Mouse (Mus musculus): ENCODE measurements around the gene Plgrkt. TPM values are rescaled to one million over a fixed set of nuclear protein-coding genes. Genes with fewer than 3 reads are reported as not detected.

The Plgrkt gene
- polyA plus RNA-seq, 1 experiment, result 65.1 TPM

GRCm38 (mm10) chr19:29334068-29334745 is 33.0 kb downstream of the Plgrkt start, which contains the start of gene Rln1:
TSS of gene Rln1 (minus strand) at chr19:29334670.
- TF ChIP-seq CTCF (IDR thresholded peaks at IDR 0.05; ENCODE audit: borderline replicate concordance, insufficient read depth, low read length) (no peak), POLR2A (IDR thresholded peaks at IDR 0.05; ENCODE audit: low read depth, low read length) (no peak)
- Histone ChIP-seq H3K4me3 (ENCODE audit: insufficient read depth, low read length) (peak within 1 kb of the TSS; percentile 24), H3K27ac (ENCODE audit: insufficient read depth, low read length) (no peak within 1 kb of the TSS), H3K4me1 (ENCODE audit: control insufficient read depth, insufficient read depth, low read length) (no peaks in the 10 kb centered on the region)

DNA sequence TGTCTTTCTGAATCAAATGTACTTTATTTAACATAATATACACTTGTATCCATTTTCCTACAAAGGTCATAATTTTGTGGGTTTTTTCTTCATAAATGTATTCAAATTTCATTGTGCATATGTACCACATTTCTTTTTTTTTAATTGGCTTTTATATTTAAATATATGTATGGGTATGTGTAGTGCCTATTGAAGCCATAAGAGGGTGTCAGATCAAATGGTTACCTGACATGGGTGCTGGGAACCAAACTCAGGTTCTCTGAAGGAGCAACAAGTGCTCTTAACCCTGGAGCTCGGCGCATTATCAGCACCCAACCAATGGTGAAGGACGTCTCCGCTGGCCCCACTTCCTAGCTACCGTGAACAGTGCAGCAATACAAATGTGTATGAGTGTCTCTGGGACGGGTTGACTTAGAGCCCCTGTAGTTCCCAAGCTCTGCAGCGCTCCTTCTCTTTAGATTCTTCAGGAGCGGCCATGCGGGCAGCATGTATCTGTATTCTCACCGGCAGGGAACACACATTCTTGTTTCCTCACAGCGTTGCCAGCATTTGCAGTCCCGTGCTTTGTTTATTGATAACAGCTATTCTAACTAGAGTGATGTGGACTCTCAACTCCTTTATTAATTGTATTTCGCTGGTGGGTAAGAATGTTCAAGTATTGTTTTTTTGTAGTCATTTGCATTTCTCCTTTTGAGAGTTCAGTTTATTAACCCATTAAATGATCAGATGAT is 40.2 kb downstream of the Plgrkt start:
- Histone ChIP-seq H3K4me3 (ENCODE audit: insufficient read depth, low read length) (no peak overlapping the region), H3K4me1 (ENCODE audit: control insufficient read depth, insufficient read depth, low read length) (no peaks in the 10 kb centered on the region; the same call in 1 of the 2 replicates), H3K27ac (ENCODE audit: insufficient read depth, low read length) (no peak overlapping the region)
- TF ChIP-seq CTCF (IDR thresholded peaks at IDR 0.05; ENCODE audit: borderline replicate concordance, insufficient read depth, low read length) (no peak), POLR2A (IDR thresholded peaks at IDR 0.05; ENCODE audit: low read depth, low read length) (no peak)

DNA sequence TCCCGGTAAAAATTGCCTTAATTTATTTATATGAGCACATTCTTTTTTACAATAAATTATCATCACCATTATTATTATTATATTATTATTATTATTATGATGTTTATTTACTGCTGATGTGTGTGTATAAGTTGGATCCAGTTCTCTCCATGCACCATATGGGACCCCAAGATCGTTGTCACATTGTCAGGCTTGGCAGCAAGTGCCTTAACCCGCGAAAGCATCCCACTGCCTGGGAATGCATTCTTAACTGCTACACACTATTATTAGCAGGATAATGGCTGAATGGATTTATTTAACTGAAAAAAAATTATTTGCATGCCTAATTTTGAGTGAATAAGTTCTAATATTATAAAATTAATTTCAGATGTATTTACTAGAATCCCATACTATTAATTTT is 40.8 kb downstream of the Plgrkt start:
- no peak overlapping the region for H3K4me3 ChIP-seq (ENCODE audit: insufficient read depth, low read length)
- no peak overlapping the region for H3K27ac ChIP-seq (ENCODE audit: insufficient read depth, low read length)
- H3K4me1 ChIP-seq (ENCODE audit: control insufficient read depth, insufficient read depth, low read length), result no peaks in the 10 kb centered on the region; the same call in 1 of the 2 replicates
- no peak for TF ChIP-seq CTCF (IDR thresholded peaks at IDR 0.05; ENCODE audit: borderline replicate concordance, insufficient read depth, low read length)
- no peak for TF ChIP-seq POLR2A (IDR thresholded peaks at IDR 0.05; ENCODE audit: low read depth, low read length)

GRCm38 (mm10) chr19:29325852-29326180 is 41.4 kb downstream of the Plgrkt start:
- peak overlapping the region; percentile 2; the same call in 1 of the 2 replicates for H3K4me3 ChIP-seq (ENCODE audit: insufficient read depth, low read length)
- TF ChIP-seq CTCF (IDR thresholded peaks at IDR 0.05; ENCODE audit: borderline replicate concordance, insufficient read depth, low read length) (no peak), POLR2A (IDR thresholded peaks at IDR 0.05; ENCODE audit: low read depth, low read length) (no peak)
- no peak overlapping the region for H3K27ac ChIP-seq (ENCODE audit: insufficient read depth, low read length)
- no peaks in the 10 kb centered on the region; the same call in 1 of the 2 replicates for H3K4me1 ChIP-seq (ENCODE audit: control insufficient read depth, insufficient read depth, low read length)

DNA sequence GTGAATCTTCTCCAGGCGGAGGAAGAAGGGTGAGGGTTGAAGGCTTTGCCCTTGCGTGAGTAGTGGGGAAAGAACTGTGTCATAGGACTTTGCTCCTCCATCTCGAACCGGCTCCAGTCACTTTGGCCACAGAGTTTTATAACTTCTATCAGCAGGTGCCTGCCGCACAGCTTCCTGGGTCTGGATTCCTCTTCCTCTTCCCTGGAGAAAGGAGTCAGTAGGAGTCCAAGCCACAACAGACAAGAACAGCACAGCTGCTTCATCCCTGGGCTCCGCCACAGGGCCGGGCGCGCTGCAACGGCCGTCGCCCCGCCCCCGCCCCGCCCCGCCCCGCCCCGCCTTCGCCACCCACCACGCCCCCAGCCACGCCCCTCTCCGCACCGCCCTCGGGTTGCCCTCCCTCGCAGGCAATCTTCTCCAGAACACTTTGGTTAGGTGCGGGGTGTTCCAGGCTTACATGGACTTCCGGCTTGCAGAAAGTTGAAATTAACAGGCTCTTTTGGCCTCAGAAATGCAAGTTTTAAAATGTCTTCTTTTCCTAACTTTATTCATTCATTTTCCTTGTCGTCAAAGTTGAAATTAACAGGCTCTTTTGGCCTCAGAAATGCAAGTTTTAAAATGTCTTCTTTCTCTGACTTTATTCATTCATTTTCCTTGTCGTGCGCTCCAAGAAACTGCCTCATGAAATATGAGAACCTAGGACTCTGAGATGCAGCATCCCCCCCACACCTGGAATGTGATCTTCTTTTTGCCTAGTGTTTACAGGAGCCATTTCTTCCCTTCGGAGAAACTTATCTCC is 41.9 kb downstream of the Plgrkt start, which contains the start of gene Insl6:
Gene Insl6, minus strand, starts transcription at position 304 of the 799 bp plus-strand sequence.
- no peaks in the 10 kb centered on the region; the same call in 1 of the 2 replicates for H3K4me1 ChIP-seq (ENCODE audit: control insufficient read depth, insufficient read depth, low read length)
- peak within 1 kb of the TSS; percentile 49 for H3K4me3 ChIP-seq (ENCODE audit: insufficient read depth, low read length)
- peak; percentile 81 for TF ChIP-seq POLR2A (IDR thresholded peaks at IDR 0.05; ENCODE audit: low read depth, low read length)
- TF ChIP-seq CTCF (IDR thresholded peaks at IDR 0.05; ENCODE audit: borderline replicate concordance, insufficient read depth, low read length), result no peak
- H3K27ac ChIP-seq (ENCODE audit: insufficient read depth, low read length), result no peak within 1 kb of the TSS

DNA sequence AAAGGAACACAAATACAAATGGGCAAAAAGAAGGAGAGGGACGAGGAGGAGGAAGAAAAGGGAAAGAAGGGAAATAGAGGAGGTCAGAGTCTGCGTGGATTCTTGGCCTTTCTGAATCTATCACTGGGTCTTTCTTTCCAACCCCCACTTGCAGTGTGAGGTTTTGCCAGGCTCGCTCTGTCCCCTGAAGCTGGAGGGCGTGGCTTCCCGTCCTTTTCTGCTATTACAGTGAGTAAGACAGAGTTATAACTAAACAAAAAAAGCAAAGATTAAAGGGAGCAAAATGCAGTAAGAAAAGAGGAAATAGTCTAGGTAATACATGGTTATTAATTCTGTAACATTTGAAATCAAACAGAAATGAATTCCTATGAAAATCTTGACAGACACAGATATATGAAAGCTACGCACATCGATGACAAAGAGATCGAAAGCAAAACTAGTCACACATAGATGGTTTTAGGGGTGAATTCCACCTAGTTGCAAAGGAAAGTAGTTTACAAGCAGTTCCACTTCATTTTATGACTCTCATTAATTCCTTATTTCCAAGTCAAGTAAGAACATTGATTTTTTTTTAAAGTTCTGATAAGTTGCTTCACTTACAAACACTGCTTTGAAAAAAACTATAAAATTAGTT is 43.7 kb downstream of the Plgrkt start:
- TF ChIP-seq POLR2A (IDR thresholded peaks at IDR 0.05; ENCODE audit: low read depth, low read length) (no peak), CTCF (IDR thresholded peaks at IDR 0.05; ENCODE audit: borderline replicate concordance, insufficient read depth, low read length) (no peak)
- H3K27ac ChIP-seq (ENCODE audit: insufficient read depth, low read length), result no peak overlapping the region
- H3K4me1 ChIP-seq (ENCODE audit: control insufficient read depth, insufficient read depth, low read length), result no peaks in the 10 kb centered on the region; the same call in 1 of the 2 replicates
- no peak overlapping the region for H3K4me3 ChIP-seq (ENCODE audit: insufficient read depth, low read length)

GRCm38 (mm10) chr19:29312661-29313060 is 54.5 kb downstream of the Plgrkt start:
- Histone ChIP-seq H3K27ac (ENCODE audit: insufficient read depth, low read length) (no peak overlapping the region), H3K4me1 (ENCODE audit: control insufficient read depth, insufficient read depth, low read length) (no peaks in the 10 kb centered on the region), H3K4me3 (ENCODE audit: insufficient read depth, low read length) (no peak overlapping the region)
- no peak for TF ChIP-seq POLR2A (IDR thresholded peaks at IDR 0.05; ENCODE audit: low read depth, low read length)
- TF ChIP-seq CTCF (IDR thresholded peaks at IDR 0.05; ENCODE audit: borderline replicate concordance, insufficient read depth, low read length), result no peak

DNA sequence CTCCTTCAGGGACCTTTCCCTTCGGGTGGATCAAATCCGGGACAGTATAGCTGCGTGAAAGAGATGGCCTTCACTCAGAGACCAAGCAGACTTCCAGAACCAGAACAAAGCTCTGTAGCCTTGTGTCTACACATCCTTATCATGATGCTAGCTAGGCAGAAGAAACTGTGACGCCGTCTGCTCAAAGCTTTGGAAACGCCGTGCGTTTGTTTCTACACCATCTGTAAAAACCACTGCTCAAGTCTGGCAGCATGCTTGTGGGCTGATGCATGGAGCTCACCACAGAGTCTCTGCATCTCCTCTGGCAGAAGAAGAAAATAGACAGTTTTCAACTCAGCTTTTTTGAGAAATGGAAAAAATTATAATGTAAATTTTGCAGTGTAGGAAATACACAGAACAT is 55.4 kb downstream of the Plgrkt start:
- Histone ChIP-seq H3K27ac (ENCODE audit: insufficient read depth, low read length) (no peak overlapping the region), H3K4me1 (ENCODE audit: control insufficient read depth, insufficient read depth, low read length) (no peaks in the 10 kb centered on the region), H3K4me3 (ENCODE audit: insufficient read depth, low read length) (no peak overlapping the region)
- TF ChIP-seq CTCF (IDR thresholded peaks at IDR 0.05; ENCODE audit: borderline replicate concordance, insufficient read depth, low read length) (no peak), POLR2A (IDR thresholded peaks at IDR 0.05; ENCODE audit: low read depth, low read length) (no peak)

GRCm38 (mm10) chr19:29308832-29309231 is 58.4 kb downstream of the Plgrkt start:
- TF ChIP-seq CTCF (IDR thresholded peaks at IDR 0.05; ENCODE audit: borderline replicate concordance, insufficient read depth, low read length) (no peak), POLR2A (IDR thresholded peaks at IDR 0.05; ENCODE audit: low read depth, low read length) (no peak)
- H3K27ac ChIP-seq (ENCODE audit: insufficient read depth, low read length), result no peak overlapping the region
- H3K4me3 ChIP-seq (ENCODE audit: insufficient read depth, low read length), result no peak overlapping the region
- H3K4me1 ChIP-seq (ENCODE audit: control insufficient read depth, insufficient read depth, low read length), result no peaks in the 10 kb centered on the region
